Mouse (Mus musculus) brown adipose tissue, adult 24 weeks (tissue): ENCODE data around the gene B3galt4. TPM values are rescaled to one million over a fixed set of nuclear protein-coding genes. Genes with fewer than 3 reads are reported as not detected.
"Not testable (repeated sequence)": the region's sequence is repeated elsewhere in the genome, so short reads cannot be mapped to it uniquely, and the experiment has no call there.

Experiments used
- H3K27ac ChIP-seq: fragments of 200-500 bp; replicated peaks from 2 replicates; pipeline ENCODE4 v1.5.1; 2012; ENCODE audit warnings: low read depth, mild to moderate bottlenecking, low read length
- H3K4me1 ChIP-seq: fragments of 200-500 bp; 2 replicates; pipeline ENCODE4 v1.6.1; 2012; ENCODE audit warnings: low read length, mixed read lengths; ENCODE audit not compliant: control insufficient read depth, insufficient read depth, insufficient read length
- H3K4me3 ChIP-seq: fragments of 200-500 bp; 2 replicates; pipeline ENCODE4 v1.5.1; 2012; ENCODE audit warnings: low read depth, mild to moderate bottlenecking, low read length, moderate library complexity; ENCODE audit not compliant: insufficient read depth
- polyA plus RNA-seq: library from polyadenylated mRNA; stranded (reverse); fragments of >200 nt; gene quantifications from 2 replicates; pipeline ENCODE4 v1.2.4, GENCODE M21; 2012; ENCODE audit not compliant: missing spikeins, insufficient read depth, insufficient read length

B3galt4 gene
- polyA plus RNA-seq, 1 experiment, result 2.4 TPM

DNA sequence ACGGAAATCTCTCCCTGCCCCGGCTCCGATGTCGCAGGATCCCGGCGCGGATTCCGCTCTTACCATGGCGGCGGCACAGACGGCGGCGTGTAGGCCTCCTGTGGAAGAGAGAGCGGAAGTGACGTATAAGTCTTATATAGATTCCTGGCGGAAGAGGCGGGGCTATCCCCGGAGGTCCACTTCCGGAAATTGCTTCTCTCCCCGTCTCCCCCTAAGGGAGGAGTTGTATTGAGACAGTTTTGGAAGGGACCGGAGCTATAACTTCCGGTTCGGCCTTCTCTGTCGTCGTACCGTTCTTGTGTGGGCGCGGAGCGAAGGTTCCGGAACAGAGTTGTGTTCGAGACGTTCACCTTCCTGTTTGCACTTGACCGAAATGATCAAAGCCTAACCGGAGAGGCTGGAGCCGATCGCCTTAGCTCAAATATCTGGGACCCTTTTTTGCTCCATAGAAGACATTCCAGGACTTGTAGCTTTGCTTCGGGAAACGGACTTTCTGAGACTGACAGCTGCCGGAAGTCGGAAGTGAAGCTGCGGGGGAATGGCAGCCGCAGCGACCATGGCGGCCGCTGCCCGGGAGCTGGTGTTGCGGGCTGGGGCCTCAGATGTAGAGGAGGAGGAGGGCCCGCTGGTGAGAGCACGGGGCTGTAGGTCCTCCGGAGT, 4.4 kb upstream of the B3galt4 start, which contains the start of the genes Vps52 and Rps18:
Gene Vps52 (plus strand): TSS at position 258 of the 660 bp plus-strand sequence.
Gene Rps18 (minus strand): TSS at position 447 of the 660 bp plus-strand sequence.
- peak within 1 kb of the TSS; percentile 90 for H3K4me3 ChIP-seq
- peaks cover under 1% of the 10 kb centered on the region; the same call in 1 of the 2 replicates for H3K4me1 ChIP-seq
- peak within 1 kb of the TSS; percentile 99 for H3K27ac ChIP-seq

DNA sequence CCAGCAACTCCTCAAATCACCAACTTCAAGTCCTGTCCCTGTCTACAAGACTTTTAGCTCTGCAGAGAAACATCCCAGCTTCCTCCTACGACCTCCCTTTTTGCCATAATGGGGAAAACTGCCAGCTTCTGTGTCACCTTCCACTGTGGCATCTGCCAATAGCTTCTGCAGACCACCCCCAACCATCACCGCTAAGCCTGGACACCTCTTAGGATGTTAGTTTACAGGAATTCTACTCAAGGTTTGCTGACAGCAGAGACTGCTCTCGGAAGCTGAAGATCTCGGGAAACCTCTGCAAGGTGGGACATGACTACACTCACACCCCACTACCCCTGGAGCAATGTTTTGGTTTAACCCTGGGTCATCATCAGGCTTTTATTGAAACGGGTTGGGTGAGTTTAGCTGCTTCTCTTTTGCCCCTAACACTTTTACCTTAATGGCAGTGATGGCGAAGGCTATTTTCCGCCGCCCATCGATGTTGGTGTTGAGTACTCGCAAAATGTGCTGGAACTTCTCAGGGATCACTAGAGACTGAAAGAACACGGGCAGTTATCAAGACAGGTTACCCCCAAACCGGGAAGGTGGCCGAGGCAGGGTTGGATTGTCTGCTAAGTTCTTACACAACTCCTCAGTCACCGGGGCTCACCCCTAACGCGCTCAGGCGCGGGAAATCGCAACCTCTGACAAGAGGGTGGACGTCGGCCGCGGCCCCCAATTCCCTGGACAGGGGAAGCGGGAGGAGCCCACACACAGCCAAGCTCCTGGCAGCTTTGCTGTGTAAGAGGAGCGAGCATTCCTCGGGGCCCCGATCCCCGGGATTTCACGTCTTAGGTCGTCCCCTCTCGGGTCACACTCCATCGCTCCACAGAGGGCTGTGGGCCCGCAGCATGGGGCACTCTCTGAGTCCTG, 3.6 kb upstream of the B3galt4 start:
- peaks cover 4% of the 10 kb centered on the region; the same call in 1 of the 2 replicates for H3K4me1 ChIP-seq
- peak overlapping the region; percentile 90 for H3K4me3 ChIP-seq
- peak overlapping the region; percentile 62 for H3K27ac ChIP-seq

DNA sequence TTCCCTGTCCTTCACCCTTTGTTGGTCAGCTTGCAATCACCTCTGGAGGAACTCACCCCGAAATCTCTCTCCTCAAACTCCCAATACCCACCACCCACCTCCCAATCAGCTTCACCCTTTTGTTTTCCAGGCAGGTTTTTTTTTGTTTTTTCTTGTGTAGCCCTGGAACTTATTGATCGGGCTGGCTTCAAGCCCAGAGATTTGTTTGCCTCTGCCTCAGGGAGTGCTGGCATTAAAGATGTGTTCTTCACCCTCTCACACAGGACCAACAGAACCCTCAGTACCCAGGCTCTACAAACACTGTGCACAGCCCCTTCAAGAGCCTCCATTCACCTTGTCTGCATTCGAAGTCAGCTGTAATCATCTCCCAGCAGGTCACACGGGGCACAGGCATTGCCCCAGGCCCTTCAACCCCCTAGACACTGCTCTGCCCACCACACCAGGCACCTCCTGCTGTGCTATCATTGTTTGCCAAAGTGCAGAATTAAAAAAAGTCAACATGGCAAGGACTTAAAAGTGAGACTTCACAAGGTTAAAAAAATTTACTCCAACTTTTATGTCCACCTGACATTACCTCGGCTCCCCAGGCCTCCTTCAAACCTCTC, 2.8 kb upstream of the B3galt4 start:
- H3K27ac ChIP-seq, result no peak overlapping the region
- H3K4me1 ChIP-seq, result peaks cover 4% of the 10 kb centered on the region; the same call in 1 of the 2 replicates
- H3K4me3 ChIP-seq, result peak overlapping the region; percentile 90

DNA sequence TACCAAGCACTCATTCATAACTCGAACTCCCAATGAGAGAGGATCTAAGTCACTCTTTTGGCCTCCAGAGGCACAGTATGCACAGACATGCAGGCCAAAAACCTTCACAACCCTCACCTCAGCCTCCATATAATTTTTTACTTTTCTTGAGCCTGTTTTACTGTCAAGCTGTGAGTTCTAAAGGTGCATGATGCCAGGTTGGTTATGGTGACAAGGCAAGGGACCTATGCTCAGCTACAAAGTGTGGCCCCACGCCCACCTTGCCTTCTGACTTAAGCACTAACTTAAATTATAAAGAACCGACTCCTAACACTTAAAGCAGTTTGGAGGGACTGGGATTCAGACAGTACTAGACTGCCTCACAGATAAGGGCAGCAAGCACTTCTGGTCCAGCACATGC, 2.0 kb upstream of the B3galt4 start:
- Histone ChIP-seq H3K4me3 (no peak overlapping the region), H3K27ac (no peak overlapping the region), H3K4me1 (peaks cover 4% of the 10 kb centered on the region; the same call in 1 of the 2 replicates)

DNA sequence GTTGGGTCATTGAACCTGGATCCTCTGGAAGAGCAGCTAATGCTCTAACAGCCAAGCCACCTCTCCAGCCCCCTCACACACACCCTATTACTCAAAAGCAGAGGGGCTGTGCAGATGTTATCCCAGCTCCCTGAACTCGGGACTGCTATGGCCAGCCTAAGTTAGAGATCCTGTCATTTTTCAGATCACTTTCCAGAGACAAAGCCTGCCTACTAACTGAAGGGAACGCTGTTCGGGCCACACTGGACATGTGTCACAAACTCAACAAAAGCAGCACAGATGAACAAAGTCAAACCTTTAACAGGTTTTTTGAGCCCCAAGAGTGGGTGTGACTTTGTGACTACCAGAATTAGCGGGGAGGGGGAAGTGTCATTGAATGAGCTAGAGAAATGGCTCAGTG, 1.6 kb upstream of the B3galt4 start:
- Histone ChIP-seq H3K4me1 (peaks cover 4% of the 10 kb centered on the region; the same call in 1 of the 2 replicates), H3K27ac (no peak overlapping the region), H3K4me3 (no peak overlapping the region)

DNA sequence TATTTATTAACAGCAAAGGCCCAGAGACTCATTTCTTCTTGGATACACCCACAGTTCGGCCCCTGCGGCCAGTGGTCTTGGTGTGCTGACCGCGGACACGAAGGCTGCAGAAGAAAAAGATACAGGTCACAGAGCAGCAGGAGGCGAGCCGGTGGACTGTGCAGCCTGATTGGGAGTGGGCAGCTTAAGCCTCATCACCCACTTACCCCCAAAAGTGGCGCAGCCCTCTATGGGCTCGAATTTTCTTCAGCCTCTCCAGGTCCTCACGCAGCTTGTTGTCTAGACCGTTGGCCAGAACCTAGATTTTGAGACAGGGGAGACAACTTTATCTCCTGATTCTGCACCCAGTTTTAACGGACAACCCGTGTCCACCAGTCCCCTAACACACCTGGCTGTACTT, 727 bp upstream of the B3galt4 start:
- H3K27ac ChIP-seq, H3K4me3 ChIP-seq, H3K4me1 ChIP-seq: not testable (repeated sequence)

DNA sequence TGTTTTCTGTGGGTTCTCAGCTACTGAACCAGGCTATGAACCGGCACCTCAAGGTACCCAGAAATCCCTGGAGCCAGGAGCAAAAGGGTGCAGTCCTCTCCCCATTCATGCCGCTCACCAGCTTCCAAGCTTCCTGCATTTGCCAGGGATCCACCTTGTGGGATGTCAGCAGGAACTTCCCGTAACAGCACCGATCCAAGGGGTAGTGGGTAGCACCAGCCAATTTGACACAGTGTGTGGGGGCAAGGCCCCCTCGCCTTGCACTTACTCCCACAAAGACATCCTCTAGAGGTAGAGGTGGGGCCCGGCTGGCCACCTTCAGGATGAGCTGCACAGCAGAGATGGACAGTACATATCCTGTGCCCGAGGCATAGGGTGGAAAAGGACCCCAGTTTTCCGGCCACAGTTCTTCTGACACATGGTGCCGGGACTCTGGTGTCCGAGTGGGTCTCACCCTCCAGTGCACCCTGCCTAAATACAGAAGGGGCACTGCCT, 1.1 kb downstream of the B3galt4 start:
- H3K27ac ChIP-seq, result no peak overlapping the region
- peaks cover 4% of the 10 kb centered on the region; the same call in 1 of the 2 replicates for H3K4me1 ChIP-seq
- peak overlapping the region; percentile 66 for H3K4me3 ChIP-seq

DNA sequence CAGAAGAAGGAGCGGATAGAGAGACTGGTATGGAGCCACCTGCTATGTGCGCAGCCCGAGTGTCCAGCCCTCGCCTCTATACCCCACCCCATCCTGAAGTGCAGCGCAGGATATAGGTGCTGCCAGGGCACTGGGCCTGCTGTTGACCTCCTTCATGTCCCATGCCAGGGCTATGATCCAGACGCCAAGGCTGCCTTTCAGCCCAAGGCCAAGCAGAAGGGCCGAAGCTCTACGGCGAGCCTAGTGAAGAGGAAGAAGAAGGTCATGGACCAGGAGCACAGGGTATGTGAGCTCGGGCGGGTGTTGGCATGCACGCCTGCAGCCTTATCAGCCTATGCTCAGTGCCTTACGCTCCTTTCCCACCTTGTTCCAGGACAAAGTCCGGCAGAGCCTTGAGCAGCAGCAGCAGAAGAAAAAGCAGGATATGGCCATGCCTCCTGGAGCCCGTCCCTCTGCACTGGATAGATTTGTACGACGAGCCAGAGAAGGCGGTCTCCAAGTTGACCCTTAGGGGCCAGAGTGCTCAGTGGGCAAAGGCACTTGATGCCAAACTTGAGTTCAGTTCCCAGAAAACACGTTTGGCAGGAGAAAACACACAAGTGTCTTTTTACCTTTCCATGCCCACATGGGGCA, 2.3 kb downstream of the B3galt4 start:
- Histone ChIP-seq H3K27ac (no peak overlapping the region), H3K4me3 (no peak overlapping the region), H3K4me1 (peaks cover 4% of the 10 kb centered on the region; the same call in 1 of the 2 replicates)

DNA sequence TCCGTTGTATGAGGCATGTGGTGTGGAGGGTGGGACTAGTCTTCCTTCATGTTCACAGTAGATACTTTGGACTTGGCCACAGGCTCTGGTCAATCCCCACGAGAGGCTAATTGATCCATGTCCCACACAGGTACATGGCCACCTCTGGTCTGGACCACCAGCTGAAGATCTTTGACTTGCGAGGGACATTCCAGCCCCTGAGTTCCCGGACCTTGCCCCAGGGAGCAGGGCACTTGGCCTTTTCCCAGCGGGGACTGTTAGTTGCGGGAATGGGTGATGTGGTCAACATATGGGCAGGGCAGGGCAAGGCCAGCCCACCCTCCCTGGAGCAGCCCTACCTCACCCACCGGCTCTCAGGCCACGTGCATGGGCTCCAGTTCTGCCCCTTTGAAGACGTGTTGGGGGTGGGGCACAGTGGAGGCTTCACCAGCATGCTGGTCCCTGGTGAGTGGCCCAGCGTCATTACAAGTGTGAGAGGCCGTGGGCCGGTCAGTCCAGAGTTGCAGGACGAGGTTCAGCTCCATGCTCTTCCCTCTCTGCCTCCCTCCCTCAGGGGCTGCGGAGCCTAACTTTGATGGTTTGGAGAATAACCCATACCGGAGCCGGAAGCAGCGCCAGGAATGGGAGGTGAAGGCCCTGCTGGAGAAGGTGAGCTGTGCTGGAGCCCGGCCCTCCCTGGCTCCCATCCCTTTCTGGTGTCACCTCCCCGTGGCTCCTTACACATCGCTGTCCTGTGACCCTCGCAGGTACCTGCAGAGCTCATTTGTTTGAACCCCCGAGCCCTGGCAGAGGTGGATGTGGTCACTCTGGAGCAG, 3.0 kb downstream of the B3galt4 start:
- peaks cover 4% of the 10 kb centered on the region; the same call in 1 of the 2 replicates for H3K4me1 ChIP-seq
- H3K4me3 ChIP-seq, result no peak overlapping the region
- H3K27ac ChIP-seq, result no peak overlapping the region

DNA sequence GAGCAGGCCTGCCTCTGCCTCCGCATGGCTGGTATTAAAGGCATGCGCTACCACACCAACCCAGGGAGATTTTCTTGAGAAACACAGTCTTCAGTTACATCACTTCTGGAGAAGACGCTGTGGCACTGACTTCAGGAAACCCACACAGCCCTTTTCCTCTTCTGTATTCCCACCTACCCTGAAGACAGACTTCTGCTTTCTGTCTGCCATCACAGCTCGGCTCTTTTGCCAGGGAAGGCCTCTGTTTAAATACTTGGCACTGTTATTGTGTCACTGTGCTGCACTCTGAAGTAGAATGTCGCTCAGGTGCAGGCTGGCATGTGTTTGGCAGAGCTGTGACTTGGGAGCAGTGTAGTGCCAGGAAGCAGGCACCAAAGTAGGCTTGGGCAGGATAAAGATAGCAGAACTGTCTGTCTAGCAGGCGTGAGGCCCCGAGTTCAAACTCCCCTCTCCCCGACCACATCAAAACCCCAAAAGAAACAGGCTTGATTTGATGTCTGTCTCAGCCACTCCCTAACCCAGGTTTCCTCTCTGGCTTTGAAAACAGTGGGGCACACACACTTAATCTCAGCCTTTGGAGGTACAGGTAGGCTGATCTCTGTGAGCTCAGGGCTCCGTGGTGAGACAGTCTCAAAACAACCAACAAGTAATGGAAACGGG, 3.7 kb downstream of the B3galt4 start:
- Histone ChIP-seq H3K27ac (no peak overlapping the region), H3K4me3 (no peak overlapping the region), H3K4me1 (peaks cover 4% of the 10 kb centered on the region; the same call in 1 of the 2 replicates)

DNA sequence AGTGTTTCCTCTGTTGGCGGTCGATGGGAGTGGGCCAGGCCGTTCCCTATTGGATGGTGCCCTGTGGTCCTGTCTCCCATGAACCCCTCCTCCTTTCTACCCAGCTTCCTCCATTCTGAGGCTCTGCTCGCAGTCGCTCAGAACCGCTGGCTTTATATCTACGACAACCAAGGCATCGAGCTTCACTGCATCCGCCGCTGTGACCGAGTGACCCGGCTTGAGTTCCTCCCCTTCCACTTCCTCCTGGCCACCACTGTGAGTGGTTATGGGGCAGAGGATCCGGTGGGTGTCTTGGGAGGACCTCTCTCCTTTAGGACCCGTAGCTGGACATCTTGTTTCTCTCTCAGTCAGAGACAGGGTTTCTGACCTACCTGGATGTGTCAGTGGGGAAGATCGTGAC, 7.8 kb downstream of the B3galt4 start:
- Histone ChIP-seq H3K4me3 (no peak overlapping the region), H3K27ac (no peak overlapping the region)

DNA sequence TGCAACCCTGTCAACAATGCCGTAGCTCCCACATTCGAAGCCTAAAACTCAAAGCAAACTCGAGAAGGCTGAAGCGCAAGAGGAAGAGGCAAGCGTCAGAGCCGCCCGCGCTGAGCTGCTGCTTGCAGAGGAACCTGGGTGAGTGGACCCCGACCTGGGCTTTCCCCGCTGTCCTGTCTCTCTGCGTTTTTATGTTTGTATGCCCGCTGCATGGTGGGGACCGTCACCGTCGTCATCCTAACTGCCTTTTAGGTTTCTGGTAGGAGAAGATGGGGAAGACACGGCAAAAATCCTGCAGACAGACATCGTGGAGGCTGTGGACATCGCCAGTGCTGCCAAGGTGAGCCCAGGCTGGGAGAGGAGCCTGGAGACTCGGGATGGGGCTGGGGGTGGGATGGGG, 9.9 kb downstream of the B3galt4 start:
- Histone ChIP-seq H3K27ac (no peak overlapping the region), H3K4me1 (peaks cover 7% of the 10 kb centered on the region)

More for the DNA sequence above, 7.8 kb downstream of the B3galt4 start:
- H3K4me1 ChIP-seq, result peaks cover 7% of the 10 kb centered on the region

DNA sequence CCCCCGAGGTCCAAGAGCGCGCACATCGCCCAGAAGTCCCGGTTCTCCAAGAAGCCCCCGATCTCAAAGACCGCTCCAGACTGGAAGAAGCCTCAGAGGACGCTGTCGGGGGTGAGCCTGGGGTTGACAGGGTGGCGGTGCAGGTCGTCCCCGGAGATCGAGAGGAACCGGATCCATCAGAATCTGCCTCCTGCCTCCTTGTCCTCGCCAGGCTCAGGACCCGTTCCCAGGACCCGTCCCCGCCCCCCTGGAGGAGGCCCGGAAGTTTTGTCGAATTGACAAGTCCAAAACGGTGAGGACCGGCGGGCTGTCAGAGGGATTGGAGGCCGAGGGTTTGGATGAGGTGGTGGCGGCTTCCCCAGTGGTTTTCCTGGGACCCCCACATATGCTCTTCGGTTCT, 10.3 kb downstream of the B3galt4 start:
- peak overlapping the region; percentile 97 for H3K4me3 ChIP-seq
- no peak overlapping the region for H3K27ac ChIP-seq

More for the DNA sequence above, 9.9 kb downstream of the B3galt4 start:
- H3K4me3 ChIP-seq, result peak overlapping the region; percentile 97

More for the DNA sequence above, 10.3 kb downstream of the B3galt4 start:
- peaks cover 7% of the 10 kb centered on the region for H3K4me1 ChIP-seq
